Mouse (Mus musculus): ENCODE data around the gene Sfmbt1.

- TF ChIP-seq FLI1 (IDR thresholded peaks at IDR 0.05; ENCODE audit: low read length) = no peak
- no peak for TF ChIP-seq GATA1 (IDR thresholded peaks at IDR 0.05; ENCODE audit: borderline replicate concordance, low read length)
Observed at GRCm38 (mm10) chr14:30746160-30746559, 31.5 kb downstream of the Sfmbt1 start.
